Mouse (Mus musculus) c-Kit-negative CD71-positive TER-119-positive erythroid progenitor cells, embryonic 14.5 days (primary cell): ENCODE results near the gene Snx29.
"Not testable (repeated sequence)": the region's sequence is repeated elsewhere in the genome, so short reads cannot be mapped to it uniquely, and the experiment has no call there.

Experiments
- DNase-seq: peaks from one replicate; pipeline ENCODE4 v3.0.0-alpha.2; 2013; ENCODE audit warnings: low read depth, low spot score

Gene Snx29

GRCm38 (mm10) chr16:11494895-11495294 lies 172.2 kb downstream of the Snx29 start:
- DNase-seq = no peak

GRCm38 (mm10) chr16:11495923-11496616 lies 173.4 kb downstream of the Snx29 start:
- DNase-seq = no peak

DNA sequence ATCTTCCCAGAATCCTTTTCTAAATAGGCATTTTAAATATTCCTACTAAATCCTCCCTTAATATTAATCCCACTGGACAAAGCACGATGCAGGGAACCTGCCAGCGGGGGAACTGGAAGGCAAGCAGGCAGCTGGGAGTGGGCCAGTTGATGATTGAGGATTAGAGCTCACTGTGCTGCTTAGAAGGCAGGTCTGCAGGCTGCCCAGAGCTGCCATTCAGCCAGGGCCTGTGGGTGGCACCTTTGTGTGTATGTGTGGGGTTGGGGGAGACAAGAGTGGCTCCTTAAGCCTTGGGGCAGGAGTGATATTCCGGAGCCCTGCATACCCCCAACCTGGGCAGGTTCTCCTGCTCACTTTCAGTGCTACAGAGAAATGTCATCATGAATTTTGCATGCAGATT lies 174.0 kb downstream of the Snx29 start:
- no peak for DNase-seq

- no peak for DNase-seq
These were observed 177.4 kb downstream of the Snx29 start for GRCm38 (mm10) chr16:11500061-11500460.

- no peak for DNase-seq
These were observed 178.4 kb downstream of the Snx29 start for GRCm38 (mm10) chr16:11501138-11501537.

DNA sequence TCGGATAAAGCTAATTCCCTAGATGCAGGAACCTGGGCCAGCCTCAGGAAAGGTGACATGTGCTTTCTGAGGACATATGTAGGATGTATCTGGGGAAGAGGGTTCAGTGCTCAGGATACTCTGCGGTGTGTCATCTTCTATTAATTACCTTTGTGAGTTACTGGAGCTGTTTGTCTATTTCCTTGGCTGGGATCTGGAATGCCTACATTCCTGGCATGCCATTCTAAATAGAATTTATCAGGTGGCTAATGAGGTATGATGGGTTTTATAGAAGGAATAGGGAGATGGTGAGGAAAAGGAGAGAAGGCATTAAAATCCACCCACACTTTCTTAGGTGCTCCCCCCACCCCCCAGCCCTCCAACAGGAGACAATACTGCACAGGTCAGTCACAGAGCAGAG lies 178.9 kb downstream of the Snx29 start:
- no peak for DNase-seq

DNA sequence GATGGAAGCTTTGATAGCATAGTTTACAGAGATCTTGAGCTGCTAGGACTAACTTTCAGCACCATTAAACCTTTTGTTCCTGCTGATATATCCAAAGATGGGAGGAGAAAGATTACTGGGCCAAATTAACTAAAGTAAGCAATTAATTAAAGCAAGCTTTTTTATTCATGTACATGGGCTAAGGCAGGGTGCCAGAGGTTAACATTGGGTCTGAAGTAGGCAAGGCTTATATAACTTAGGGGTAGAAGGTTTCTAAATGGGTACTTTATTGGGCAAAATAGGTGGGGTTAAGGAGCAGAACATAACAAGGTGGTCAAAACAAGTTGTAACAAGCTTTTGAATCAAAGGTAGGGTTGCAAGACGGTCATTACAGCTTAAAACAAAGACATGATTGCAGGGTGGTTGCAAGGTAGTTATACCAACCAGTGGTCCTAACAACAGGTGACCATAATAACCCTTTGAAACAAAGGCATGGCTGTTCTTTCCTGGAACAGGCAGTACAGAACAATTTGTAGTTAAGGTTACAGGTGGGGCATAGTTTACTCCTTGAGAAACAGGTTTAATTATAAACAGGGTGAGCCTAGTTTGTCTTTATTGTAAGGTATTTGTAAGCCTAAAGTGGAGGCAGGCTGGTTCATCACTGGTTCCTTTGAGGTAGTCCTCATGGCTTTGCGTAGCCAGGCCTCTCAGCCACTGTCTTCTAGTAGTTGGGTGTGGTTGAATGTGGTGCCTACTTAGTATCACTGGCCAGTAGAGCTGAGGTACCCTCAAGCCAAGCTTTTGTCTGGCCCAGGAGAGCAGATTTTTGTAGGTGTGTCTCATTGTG lies 182.2 kb downstream of the Snx29 start:
- no peak for DNase-seq

GRCm38 (mm10) chr16:11505492-11506176 lies 182.9 kb downstream of the Snx29 start:
- DNase-seq = no peak

DNA sequence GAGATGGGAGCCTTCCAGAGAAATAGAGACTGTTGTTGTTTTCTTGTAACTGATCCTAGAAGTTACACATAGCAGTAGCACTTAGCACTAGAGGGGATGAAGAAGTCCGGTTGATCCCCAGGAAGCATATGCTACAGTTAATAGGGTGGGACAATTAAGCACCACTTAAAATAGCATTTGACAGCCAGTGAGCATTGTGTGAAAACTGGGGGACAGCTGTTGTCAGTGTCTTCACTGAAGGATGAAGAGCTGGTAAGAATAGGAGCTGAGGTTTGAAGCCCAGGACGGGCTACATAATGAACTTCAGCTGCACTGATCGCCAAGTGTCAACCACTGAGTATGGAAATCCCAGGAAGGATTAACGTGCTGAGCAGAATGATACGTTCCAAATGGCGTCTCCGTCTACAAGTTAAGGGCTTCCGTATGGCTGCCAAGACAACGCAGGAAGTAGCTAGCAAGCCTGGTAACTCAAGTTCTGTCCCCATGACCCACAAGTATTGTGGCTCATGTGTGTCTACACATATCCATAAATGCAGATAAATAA lies 184.6 kb downstream of the Snx29 start:
- DNase-seq = no peak

DNA sequence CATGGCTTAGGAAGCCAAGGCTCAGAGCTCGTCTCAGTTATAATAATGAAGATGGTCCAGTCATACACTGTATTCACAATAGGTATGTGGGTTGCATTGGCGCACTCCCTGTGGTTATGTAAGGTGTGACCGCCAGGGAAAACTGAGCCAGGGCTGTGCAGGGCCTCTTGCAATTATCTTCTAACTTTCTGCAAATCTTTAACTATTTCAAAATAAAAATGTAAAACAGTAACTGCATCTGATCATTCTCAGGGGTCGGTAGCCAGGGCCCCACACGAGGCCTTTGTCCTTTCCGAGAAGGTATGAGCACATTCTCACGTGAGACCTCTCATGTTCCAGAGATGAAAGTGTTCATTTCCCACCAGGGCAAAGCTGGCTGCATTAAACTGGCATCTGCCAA lies 185.6 kb downstream of the Snx29 start:
- DNase-seq = no peak

DNA sequence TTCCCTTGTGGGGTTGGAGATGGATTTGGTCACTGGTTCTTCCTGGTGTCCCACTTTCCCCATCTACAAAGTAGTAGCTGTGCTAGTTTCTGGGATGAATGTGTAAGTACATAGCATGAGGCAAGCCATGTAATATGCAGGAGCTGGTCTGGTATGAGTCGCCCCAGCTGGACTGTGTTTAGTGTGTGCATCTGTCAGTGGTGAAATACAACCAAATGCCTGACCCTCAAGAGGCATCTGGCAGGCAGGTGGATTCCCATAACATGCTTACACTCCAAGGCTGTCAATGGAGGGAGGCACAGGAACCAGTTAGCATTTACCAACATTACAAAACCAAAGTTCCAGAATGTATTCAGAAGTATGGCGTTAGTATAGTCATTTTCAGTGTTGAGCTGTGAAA lies 187.7 kb downstream of the Snx29 start:
- DNase-seq = no peak

DNA sequence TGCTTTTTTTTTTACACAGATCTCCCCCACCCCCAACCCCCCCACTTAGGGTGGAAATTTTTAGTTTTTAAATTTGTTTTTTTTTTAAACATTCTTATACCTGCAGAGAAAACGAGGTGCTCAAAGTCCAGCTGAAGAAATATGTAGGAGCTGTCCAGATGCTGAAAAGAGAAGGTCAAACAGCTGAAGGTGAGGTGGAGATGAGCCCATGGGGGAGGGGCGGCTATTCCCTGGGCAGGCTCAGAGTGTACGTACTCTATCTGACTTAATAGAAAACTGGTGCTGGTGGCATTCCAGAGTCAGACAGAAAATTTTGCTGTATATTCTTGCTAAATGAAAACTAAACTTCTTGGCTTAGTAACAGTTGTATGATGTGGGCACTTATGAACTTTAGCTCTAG lies 188.1 kb downstream of the Snx29 start:
- no peak for DNase-seq

DNA sequence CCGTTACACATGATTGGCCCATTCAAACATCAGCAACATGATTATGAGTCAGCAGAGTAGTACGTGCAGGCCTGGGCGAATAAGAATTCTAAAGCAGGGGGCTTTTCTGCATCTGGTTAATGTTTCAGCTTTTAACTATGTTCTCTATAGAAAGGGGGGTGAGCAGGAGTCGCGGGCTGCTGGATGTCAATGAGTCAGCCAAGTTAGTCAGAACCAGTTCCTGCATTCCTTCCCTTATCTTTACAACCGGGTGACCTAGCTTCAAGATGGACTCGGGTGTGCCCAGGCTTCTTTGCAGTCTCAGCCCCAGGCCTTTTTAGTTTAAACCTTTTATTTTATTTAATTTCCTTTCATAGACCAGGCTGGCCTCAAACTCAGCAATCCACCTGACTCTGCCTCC lies 189.0 kb downstream of the Snx29 start:
- not testable (repeated sequence) for DNase-seq

GRCm38 (mm10) chr16:11516681-11517080 lies 194.0 kb downstream of the Snx29 start:
- no peak for DNase-seq

DNA sequence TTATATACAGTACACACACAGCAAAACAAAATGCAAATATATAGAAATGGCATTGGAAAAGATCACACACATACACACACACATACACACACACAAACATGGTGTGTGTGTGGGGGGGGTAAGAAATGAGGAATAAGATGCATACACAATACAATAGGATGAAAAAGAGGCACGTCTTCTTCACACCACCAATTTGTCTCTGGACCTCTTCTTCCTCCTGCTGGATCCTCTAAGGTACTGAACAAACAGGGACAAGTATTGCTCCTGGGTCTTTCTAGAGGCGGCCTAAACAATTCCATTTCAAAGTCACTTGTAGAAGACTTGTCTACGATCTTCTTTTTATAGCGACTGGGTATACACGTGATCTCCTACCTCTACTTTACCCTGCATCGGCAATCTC lies 194.7 kb downstream of the Snx29 start:
- DNase-seq = no peak

GRCm38 (mm10) chr16:11518803-11519498 lies 196.2 kb downstream of the Snx29 start:
- DNase-seq = no peak

GRCm38 (mm10) chr16:11526104-11526786 lies 203.5 kb downstream of the Snx29 start:
- no peak for DNase-seq

DNA sequence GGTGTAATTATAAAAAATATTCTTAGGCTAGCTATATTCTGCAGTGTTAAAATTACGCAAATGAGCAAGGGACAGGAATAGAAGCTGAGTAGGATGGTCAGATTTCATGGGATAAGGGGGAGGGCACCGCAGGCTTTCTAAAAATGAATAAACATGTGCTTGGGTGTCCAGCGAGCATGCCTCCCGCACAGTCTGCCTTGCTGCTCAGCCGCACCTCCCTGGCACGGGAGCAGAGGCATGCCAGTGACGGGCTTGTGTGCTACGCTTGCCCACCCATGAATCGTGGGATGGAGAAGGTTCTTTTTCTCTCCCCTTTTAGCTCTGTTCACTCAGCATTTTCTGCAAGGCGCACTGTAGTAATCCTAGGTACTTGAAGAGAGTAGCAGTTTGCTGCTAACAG lies 204.3 kb downstream of the Snx29 start:
- DNase-seq = no peak

DNA sequence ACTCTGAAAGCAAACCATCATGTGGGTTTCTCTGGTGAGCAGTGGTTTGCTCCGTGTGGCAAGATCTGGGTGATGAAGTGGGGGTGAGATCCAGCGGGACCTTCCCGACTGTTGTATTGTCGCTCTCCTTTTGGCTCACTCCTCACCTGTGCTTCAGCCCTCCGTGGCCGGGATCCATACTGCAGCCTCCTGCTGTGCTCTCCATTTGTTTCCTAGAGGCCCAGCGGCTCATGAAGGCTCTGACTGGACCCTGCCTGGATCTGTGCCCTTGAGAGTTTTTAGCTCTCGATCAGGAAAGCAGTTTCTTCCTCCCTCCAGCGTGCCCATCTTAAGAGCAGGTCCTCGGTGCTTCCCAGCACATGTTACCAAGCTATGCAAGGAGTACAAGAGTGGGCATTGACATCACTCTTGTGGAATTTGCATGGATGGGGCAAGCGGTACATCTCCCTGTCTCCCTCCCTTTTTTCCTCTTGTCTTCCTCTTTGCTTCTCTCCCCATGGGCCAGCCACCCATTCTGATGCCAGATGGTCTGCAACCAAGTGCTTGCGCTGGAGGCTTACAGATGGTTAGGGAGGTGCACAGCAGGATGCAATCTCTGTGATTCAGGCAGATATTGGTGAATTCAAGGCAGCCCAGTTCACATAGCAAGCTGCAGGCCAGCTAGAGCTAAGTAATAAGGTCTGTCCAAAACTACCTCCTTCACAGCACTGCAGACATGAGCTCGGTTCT lies 207.9 kb downstream of the Snx29 start:
- no peak for DNase-seq

- DNase-seq = no peak
These were observed 208.7 kb downstream of the Snx29 start for GRCm38 (mm10) chr16:11531441-11531840.
